Mouse (Mus musculus): ENCODE measurements around the gene Pcsk5.

The Pcsk5 gene

GRCm38 (mm10) chr19:17397922-17398321, 439.5 kb downstream of the Pcsk5 start:
- no peak for DNase-seq (ENCODE audit: extremely low spot score)

- no peak for DNase-seq (ENCODE audit: extremely low spot score)
Observed at GRCm38 (mm10) chr19:17396802-17397201, 440.6 kb downstream of the Pcsk5 start.

- DNase-seq (ENCODE audit: extremely low spot score) = peak; percentile 96
Observed at GRCm38 (mm10) chr19:17393841-17394591, 443.4 kb downstream of the Pcsk5 start, which contains the start of gene Rfk. Rfk (plus strand) TSS chr19:17394043.

GRCm38 (mm10) chr19:17392866-17393265, 444.6 kb downstream of the Pcsk5 start:
- DNase-seq (ENCODE audit: extremely low spot score) = no peak

GRCm38 (mm10) chr19:17388404-17388803, 449.0 kb downstream of the Pcsk5 start:
- DNase-seq (ENCODE audit: extremely low spot score) = peak; percentile 22

GRCm38 (mm10) chr19:17386424-17386823, 451.0 kb downstream of the Pcsk5 start:
- DNase-seq (ENCODE audit: extremely low spot score) = no peak

- no peak for DNase-seq (ENCODE audit: extremely low spot score)
Observed at GRCm38 (mm10) chr19:17385426-17385825, 452.0 kb downstream of the Pcsk5 start.

- no peak for DNase-seq (ENCODE audit: extremely low spot score)
Observed at GRCm38 (mm10) chr19:17385022-17385421, 452.4 kb downstream of the Pcsk5 start.

- DNase-seq (ENCODE audit: extremely low spot score) = no peak
Observed at GRCm38 (mm10) chr19:17382807-17383397, 454.5 kb downstream of the Pcsk5 start.

Data from embryo, embryonic 9.5 days (tissue).